Mouse (Mus musculus): ENCODE measurements around the gene Kcnq1.

DNA sequence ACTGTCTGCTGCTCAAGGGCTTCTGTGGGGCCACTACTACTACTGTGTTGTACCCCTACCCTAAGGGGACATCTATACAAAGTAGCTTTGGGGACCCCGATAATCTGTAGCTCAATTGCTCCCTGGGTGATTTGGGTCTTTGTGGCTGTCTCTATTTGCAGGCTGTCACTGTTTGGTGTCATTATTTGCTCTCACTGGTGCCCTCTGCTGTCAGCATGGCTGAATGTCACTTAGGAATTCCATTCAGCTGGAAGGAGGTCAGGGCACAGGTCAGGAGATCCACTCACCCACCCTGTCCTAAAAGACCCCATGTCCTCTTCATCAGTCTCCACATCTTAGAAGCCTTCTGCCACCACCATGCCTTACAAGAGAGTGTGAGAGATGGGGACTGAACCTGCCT lies 32.6 kb downstream of the Kcnq1 start:
- TF ChIP-seq POLR2A (IDR thresholded peaks at IDR 0.05; ENCODE audit: low read depth, low read length) (no peak), CTCF (IDR thresholded peaks at IDR 0.05; ENCODE audit: extremely low read depth, insufficient read depth, insufficient read length, insufficient replicate concordance) (peak; percentile 39; the same call in 1 of the 2 replicates)
